Mouse (Mus musculus): Measurements from ENCODE around the gene Rgs9.

- no peak for TF ChIP-seq POLR2A (IDR thresholded peaks at IDR 0.05; ENCODE audit: low read depth, low read length)
- TF ChIP-seq CTCF (IDR thresholded peaks at IDR 0.05; ENCODE audit: extremely low read depth, insufficient read depth, insufficient read length, insufficient replicate concordance) = no peak
These were observed 57.8 kb downstream of the Rgs9 start for GRCm38 (mm10) chr11:109240126-109240525.

All from spleen, adult 2 months (tissue).